In the genomic region with DNA sequence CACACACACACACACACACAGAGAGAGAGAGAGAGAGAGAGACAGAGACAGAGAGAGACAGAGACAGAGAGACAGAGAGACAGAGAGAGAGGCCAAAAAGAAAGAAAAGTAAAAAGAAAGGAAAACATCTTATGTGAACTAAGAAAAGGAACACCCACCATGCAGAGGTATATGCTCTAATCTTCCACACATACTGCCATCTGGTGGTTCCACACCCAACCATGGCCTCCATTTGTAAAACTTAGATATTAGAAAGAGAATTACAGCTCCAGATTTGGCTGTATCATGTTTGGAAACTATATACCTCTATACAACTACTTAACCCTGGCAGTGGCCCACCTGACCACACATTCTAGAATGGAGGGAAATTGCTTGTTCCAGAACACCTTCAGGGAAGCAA, we compare ENCODE assay signal across 24 mouse cellular contexts. TPM values are rescaled to one million over a fixed set of nuclear protein-coding genes. Genes with fewer than 3 reads are reported as not detected.
DNase-seq lines count a peak whose midpoint lies in the region; TF ChIP-seq lines count a peak whose summit lies in the region.
"Had no signal": no experiment of that assay in that cellular context is flagged by ENCODE, and none has a peak within 500 bp of the region (broad histone marks: within the 10 kb centered on the region; RNA-seq: fewer than 3 reads in every experiment).

No protein-coding gene starts in this region.

- H3K79me2 ChIP-seq in MEL (ENCODE audit: control insufficient read depth, insufficient read depth, low read length, poor library complexity) = no peaks in the 10 kb centered on the region

- no peak for TF ChIP-seq EP300 in MEL (IDR thresholded peaks at IDR 0.05; ENCODE audit: low read depth in 1 of 2, low read length in 2 of 2)

- no peak for TF ChIP-seq POLR2A in MEL (IDR thresholded peaks at IDR 0.05; ENCODE audit: control insufficient read depth in 1 of 2, insufficient read depth in 1 of 2, low read depth in 1 of 2, low read length in 2 of 2, poor library complexity in 1 of 2)

- H3K27me3 ChIP-seq in MEL (ENCODE audit: control insufficient read depth in 1 of 2, insufficient read depth in 2 of 2, low read length in 2 of 2) = no peaks in the 10 kb centered on the region
- H3K27me3 ChIP-seq: embryonic facial prominence, embryonic 13.5 days; hindbrain, embryonic 15.5 days; limb, embryonic 15.5 days; neural tube, embryonic 13.5 days had no signal

- TF ChIP-seq RAD21 in MEL (IDR thresholded peaks at IDR 0.05; ENCODE audit: low read depth, low read length) = peak; percentile 2

- DNase-seq in embryo, embryonic 10.5 days (ENCODE audit: low spot score) = peak; percentile 26
- DNase-seq in embryo, embryonic 9.5 days (ENCODE audit: extremely low spot score) = no peak
- DNase-seq in layer of hippocampus, adult 2 months (ENCODE audit: low spot score in 2 of 2) = no peak
- DNase-seq in layer of hippocampus, postnatal 10 days (ENCODE audit: low spot score in 2 of 2) = no peak
- DNase-seq in MEL (ENCODE audit: low read depth, low spot score) = peak; percentile 29
- DNase-seq in retina, embryonic 14.5 days (ENCODE audit: low spot score) = peak; percentile 52
- no peak for DNase-seq in urinary bladder, adult 2 months (ENCODE audit: low spot score)
- no peak for DNase-seq in spleen, adult 18-20 months
- DNase-seq: adrenal gland, postnatal 25 days; kidney, adult 9 months; liver, postnatal 0 days; right cerebral cortex, postnatal 4 days had no signal

- no peak overlapping the region for H3K27ac ChIP-seq in layer of hippocampus, adult 2 months
- no peak overlapping the region for H3K27ac ChIP-seq in MEL (ENCODE audit: control insufficient read depth, low read depth, low read length)
- H3K27ac ChIP-seq: embryonic facial prominence, embryonic 13.5 days; hindbrain, embryonic 15.5 days; limb, embryonic 15.5 days; neural tube, embryonic 13.5 days had no signal

- no peaks in the 10 kb centered on the region for H3K4me1 ChIP-seq in MEL (ENCODE audit: control insufficient read depth in 1 of 2, insufficient read depth in 2 of 2, low read length in 2 of 2)
- H3K4me1 ChIP-seq: embryonic facial prominence, embryonic 13.5 days; hindbrain, embryonic 15.5 days; limb, embryonic 15.5 days had no signal

- peak; percentile 51 for TF ChIP-seq CTCF in layer of hippocampus, adult 2 months (conservative IDR thresholded peaks at IDR 0.05)
- peak in 1 of 3 experiments; percentile 42; a peak in 2 of 6 replicates for TF ChIP-seq CTCF in MEL (IDR thresholded peaks at IDR 0.05 in 2 of 3, conservative IDR thresholded peaks at IDR 0.05 in 1 of 3; ENCODE audit: control insufficient read depth in 1 of 3, insufficient read depth in 1 of 3, low read depth in 2 of 3, low read length in 3 of 3, poor library complexity in 1 of 3, severe bottlenecking in 1 of 3)

- H3K36me3 ChIP-seq in MEL (ENCODE audit: control insufficient read depth in 1 of 2, insufficient read depth in 2 of 2, low read length in 2 of 2) = no peaks in the 10 kb centered on the region

- H3K9me3 ChIP-seq in MEL (replicated peaks; ENCODE audit: insufficient read depth, low read length) = no peaks in the 10 kb centered on the region
- H3K9me3 ChIP-seq: embryonic facial prominence, embryonic 13.5 days; G1E; hindbrain, embryonic 15.5 days; limb, embryonic 15.5 days; neural tube, embryonic 13.5 days had no signal

- H3K4me3 ChIP-seq in layer of hippocampus, adult 2 months = no peak overlapping the region
- no peak overlapping the region for H3K4me3 ChIP-seq in MEL (ENCODE audit: control insufficient read depth in 1 of 2, insufficient read depth in 1 of 2, low read depth in 2 of 2, low read length in 2 of 2)
- H3K4me3 ChIP-seq: embryonic facial prominence, embryonic 13.5 days; hindbrain, embryonic 15.5 days; limb, embryonic 15.5 days; neural tube, embryonic 13.5 days had no signal

- H3K9ac ChIP-seq in MEL (ENCODE audit: control insufficient read depth, low read depth, low read length, poor library complexity, severe bottlenecking) = no peak overlapping the region
- H3K9ac ChIP-seq: embryonic facial prominence, embryonic 13.5 days; hindbrain, embryonic 15.5 days; limb, embryonic 15.5 days; liver, postnatal 0 days; neural tube, embryonic 13.5 days had no signal

TF ChIP-seq in MEL, 35 proteins besides CTCF, POLR2A, EP300 and RAD21:
- TF ChIP-seq SMC3 (IDR thresholded peaks at IDR 0.05; ENCODE audit: low read depth, low read length) = peak; percentile 42
- no peak for TF ChIP-seq MAFK (IDR thresholded peaks at IDR 0.05; ENCODE audit: borderline replicate concordance, low read depth, low read length)

RNA-seq across cellular contexts. Expression of a gene that starts 14.5 kb away (rescaled TPM):
- not detected for total RNA-seq in layer of hippocampus, adult 2 months (2021)
- not detected for total RNA-seq in layer of hippocampus, postnatal 10 days (2021)
- not detected in 2 replicates for total RNA-seq in MEL (2012; rRNA removed)
- polyA plus RNA-seq in MEL (2012; ENCODE audit: insufficient read depth in 1 of 2, insufficient read length in 2 of 2, low read depth in 1 of 2, low replicate concordance in 2 of 2, missing spikeins in 1 of 2) = not detected
- not detected in 2 replicates for polyA plus RNA-seq in urinary bladder, adult 2 months (2012; rRNA removed)
- total RNA-seq: adrenal gland, postnatal 25 days; G1E; layer of hippocampus, adult 8-10 months; left cerebral cortex, postnatal 10 days; monocyte, adult 5-6 weeks had no signal
- polyA plus RNA-seq: C2C12; embryonic facial prominence, embryonic 13.5 days; forebrain, embryonic 11.5 days; G1E; heart, embryonic 16.5 days; hindbrain, embryonic 15.5 days; limb, embryonic 15.5 days; liver, postnatal 0 days; neural tube, embryonic 13.5 days; thymus, postnatal 0 days had no signal

Comparison
In these comparisons a context has a peak if more than half of its experiments do, and no peak if none do; other contexts are left out.
1. DNase-seq: peak in embryo, embryonic 10.5 days (single experiment), MEL (single experiment) and retina, embryonic 14.5 days (single experiment); none in embryo, embryonic 9.5 days (single experiment), layer of hippocampus, adult 2 months (0 of 2), layer of hippocampus, postnatal 10 days (0 of 2), urinary bladder, adult 2 months (single experiment) and spleen, adult 18-20 months (0 of 2).